Mouse (Mus musculus) liver, embryonic 14.5 days (tissue): ENCODE measurements at regions not wholly inside any gene's neighbourhood (a gene's known extent, or its start where the extent isn't known, plus 50 kb on each side); places are given as distances from the start of the nearest gene placed in this dataset.

Experiments used
- ATAC-seq: fragments of 200-750 bp; cut with Nextera tagmentation; 2 replicates; pipeline ENCODE4 v1.8.0; 2017; ENCODE audit warnings: moderate number of reproducible peaks, mild to moderate bottlenecking, moderate library complexity; ENCODE audit not compliant: insufficient read depth
- DNase-seq, 3 experiments: peaks; one replicate each; pipeline ENCODE4 v3.0.0-alpha.2; 2012 to 2013; ENCODE audit warnings: low read depth in 3 of 3, low spot score in 3 of 3
- H3K27ac ChIP-seq: fragments of 300-500 bp; sonication (generic); 2 replicates; pipeline ENCODE4 v1.5.1; 2014; ENCODE audit warnings: moderate library complexity, mild to moderate bottlenecking, control low read depth, inconsistent platforms
- H3K27me3 ChIP-seq: fragments of 300-500 bp; sonication (generic); 2 replicates; pipeline ENCODE4 v1.6.1; 2014; ENCODE audit warnings: mild to moderate bottlenecking, low read length, moderate library complexity; ENCODE audit not compliant: control insufficient read depth, insufficient read depth
- H3K36me3 ChIP-seq: fragments of 300-500 bp; sonication (generic); replicated peaks from 2 replicates; pipeline ENCODE4 v1.6.1; 2014; ENCODE audit warnings: low read depth; ENCODE audit not compliant: control insufficient read depth, insufficient read depth
- H3K4me1 ChIP-seq, 2 experiments: fragments of 200-500 bp in 1 of 2; fragments of 300-500 bp in 1 of 2; sonication (generic) in 1 of 2; replicated peaks; 2 replicates each; pipeline ENCODE4 v1.6.1; 2012 to 2014; ENCODE audit warnings: antibody characterized with exemption in 1 of 2, inconsistent platforms in 1 of 2, low read length in 1 of 2; ENCODE audit not compliant: control insufficient read depth in 2 of 2, insufficient read depth in 2 of 2
- H3K4me2 ChIP-seq: fragments of 300-500 bp; sonication (generic); 2 replicates; pipeline ENCODE4 v1.6.1; 2014; ENCODE audit warnings: low read depth, mild to moderate bottlenecking, control low read depth, moderate library complexity
- H3K4me3 ChIP-seq, 2 experiments: fragments of 200-500 bp in 1 of 2; fragments of 300-500 bp in 1 of 2; sonication (generic) in 1 of 2; 2 replicates each; pipeline ENCODE4 v1.5.1; 2012 to 2014; ENCODE audit warnings: low read depth in 2 of 2, low read length in 2 of 2, mild to moderate bottlenecking in 2 of 2, control low read depth in 1 of 2, inconsistent platforms in 1 of 2, moderate library complexity in 1 of 2; ENCODE audit not compliant: insufficient read depth in 1 of 2
- H3K9ac ChIP-seq: fragments of 300-500 bp; sonication (generic); replicated peaks from 2 replicates; pipeline ENCODE4 v1.6.1; 2014; ENCODE audit warnings: mild to moderate bottlenecking, control low read depth, moderate library complexity
- H3K9me3 ChIP-seq: fragments of 300-500 bp; sonication (generic); 2 replicates; pipeline ENCODE4 v1.6.1; 2016; ENCODE audit warnings: low read length, mixed read lengths; ENCODE audit not compliant: control insufficient read depth
- CTCF ChIP-seq: IDR thresholded peaks from 2 replicates; pipeline ENCODE4 v1.5.1; 2016; ENCODE audit warnings: antibody characterized with exemption, low read depth, control low read depth
- EP300 ChIP-seq: IDR thresholded peaks from 2 replicates; pipeline ENCODE4 v1.6.1; 2016; ENCODE audit warnings: antibody characterized with exemption, low read depth
- WGBS: fragments of 180-500 bp; shearing (Covaris S2); extraction: QIAGEN DNeasy Blood & Tissue Kit; methylation state at CpG from one replicate; pipeline ENCODE4 v1.1.7; 2014; ENCODE audit not compliant: insufficient replicate concordance; 5-methylcytosine and 5-hydroxymethylcytosine counted together

GRCm38 (mm10) chr15:63171003-63171402 lies 674.0 kb downstream of the Gsdmc2 start:
- no peak for DNase-seq
- ATAC-seq: no peak
- H3K27me3 ChIP-seq: no peaks in the 10 kb centered on the region

GRCm38 (mm10) chr15:63170171-63170570 lies 674.8 kb downstream of the Gsdmc2 start:
- no peaks in the 10 kb centered on the region for H3K36me3 ChIP-seq
- H3K9me3 ChIP-seq: no peaks in the 10 kb centered on the region
- H3K4me1 ChIP-seq: peaks cover 0 to 2% of the 10 kb centered on the region in 2 experiments; a peak in 1 of 4 replicates
- no peak overlapping the region for H3K4me2 ChIP-seq
- no peaks in the 10 kb centered on the region for H3K27me3 ChIP-seq
- H3K9ac ChIP-seq: no peak overlapping the region
- WGBS: 39% methylated on average over 1 of the region's 1 CpGs
- DNase-seq (no peak), ATAC-seq (no peak)
- no peak overlapping the region for H3K27ac ChIP-seq
- H3K4me3 ChIP-seq: no peak overlapping the region
- TF ChIP-seq EP300 (no peak), CTCF (no peak)

More at GRCm38 (mm10) chr15:63171003-63171402, 674.0 kb downstream of the Gsdmc2 start:
- Histone ChIP-seq H3K9ac (no peak overlapping the region), H3K4me1 (peaks cover 0 to 2% of the 10 kb centered on the region in 2 experiments; a peak in 1 of 4 replicates), H3K4me3 (no peak overlapping the region), H3K36me3 (no peaks in the 10 kb centered on the region), H3K4me2 (no peak overlapping the region), H3K9me3 (no peaks in the 10 kb centered on the region), H3K27ac (no peak overlapping the region)
- TF ChIP-seq CTCF (no peak), EP300 (no peak)

GRCm38 (mm10) chr15:63166411-63166810 lies 678.6 kb downstream of the Gsdmc2 start:
- ATAC-seq: no peak
- H3K4me3 ChIP-seq: no peak overlapping the region
- TF ChIP-seq EP300: no peak
- TF ChIP-seq CTCF: no peak
- no peaks in the 10 kb centered on the region for H3K9me3 ChIP-seq
- H3K27me3 ChIP-seq: no peaks in the 10 kb centered on the region
- H3K9ac ChIP-seq: no peak overlapping the region
- H3K36me3 ChIP-seq: no peaks in the 10 kb centered on the region
- H3K4me2 ChIP-seq: no peak overlapping the region
- no peak overlapping the region for H3K27ac ChIP-seq
- H3K4me1 ChIP-seq: peaks cover 0 to 5% of the 10 kb centered on the region in 2 experiments; a peak in 2 of 4 replicates
- DNase-seq: no peak

GRCm38 (mm10) chr15:63163550-63164279 lies 681.3 kb downstream of the Gsdmc2 start:
- H3K4me1 ChIP-seq: peaks cover 0 to 4% of the 10 kb centered on the region in 2 experiments; a peak in 2 of 4 replicates
- no peaks in the 10 kb centered on the region for H3K27me3 ChIP-seq
- no peaks in the 10 kb centered on the region for H3K9me3 ChIP-seq
- H3K36me3 ChIP-seq: no peaks in the 10 kb centered on the region
- ATAC-seq: no peak
- H3K4me3 ChIP-seq: no peak overlapping the region
- 27% methylated on average over 6 of the region's 6 CpGs for WGBS
- TF ChIP-seq EP300 (no peak), CTCF (no peak)
- DNase-seq: no peak
- H3K4me2 ChIP-seq: no peak overlapping the region
- no peak overlapping the region for H3K27ac ChIP-seq
- H3K9ac ChIP-seq: no peak overlapping the region

GRCm38 (mm10) chr15:63162881-63163549 lies 682.0 kb downstream of the Gsdmc2 start:
- ATAC-seq: no peak
- TF ChIP-seq CTCF: no peak
- TF ChIP-seq EP300: no peak
- Histone ChIP-seq H3K36me3 (no peaks in the 10 kb centered on the region), H3K4me1 (peaks cover 0 to 4% of the 10 kb centered on the region in 2 experiments; a peak in 2 of 4 replicates), H3K4me3 (no peak overlapping the region), H3K9ac (no peak overlapping the region), H3K4me2 (no peak overlapping the region), H3K27me3 (no peaks in the 10 kb centered on the region), H3K9me3 (no peaks in the 10 kb centered on the region), H3K27ac (no peak overlapping the region)
- 35% methylated on average over 4 of the region's 4 CpGs for WGBS
- DNase-seq: no peak
